Mouse (Mus musculus) erythroblast, adult 5-6 weeks (primary cell): ENCODE measurements around the gene Dock3. TPM values are rescaled to one million over a fixed set of nuclear protein-coding genes. Genes with fewer than 3 reads are reported as not detected.

Experiments used
- ATAC-seq: replicated peaks from 2 replicates; pipeline ENCODE4 v1.8.0; 2016; ENCODE audit warnings: moderate number of reproducible peaks, mild to moderate bottlenecking, moderate TSS enrichment, inconsistent platforms; ENCODE audit not compliant: poor library complexity, low FRiP score, severe bottlenecking
- total RNA-seq, 2 experiments: library from RNA; stranded (forward) in 1 of 2; stranded (reverse) in 1 of 2; fragments of 150-400 nt in 1 of 2; fragments of 200-764, 138-1000 nt in 1 of 2; gene quantifications; 2 replicates each; pipeline versions ENCODE4 v1.2.3 to v1.2.4; 2015 to 2017; ENCODE audit warnings: low replicate concordance in 2 of 2

The Dock3 gene
- total RNA-seq, 2 experiments from 2014 or later = 1.5 TPM; not detected in 1

GRCm38 (mm10) chr9:106892552-106892875 lies 339.2 kb downstream of the Dock3 start:
- no peak for ATAC-seq

GRCm38 (mm10) chr9:106891829-106892551 lies 339.7 kb downstream of the Dock3 start, which contains the start of gene Manf:
Gene Manf (minus strand): TSS chr9:106891979.
- peak; percentile 89 for ATAC-seq

DNA sequence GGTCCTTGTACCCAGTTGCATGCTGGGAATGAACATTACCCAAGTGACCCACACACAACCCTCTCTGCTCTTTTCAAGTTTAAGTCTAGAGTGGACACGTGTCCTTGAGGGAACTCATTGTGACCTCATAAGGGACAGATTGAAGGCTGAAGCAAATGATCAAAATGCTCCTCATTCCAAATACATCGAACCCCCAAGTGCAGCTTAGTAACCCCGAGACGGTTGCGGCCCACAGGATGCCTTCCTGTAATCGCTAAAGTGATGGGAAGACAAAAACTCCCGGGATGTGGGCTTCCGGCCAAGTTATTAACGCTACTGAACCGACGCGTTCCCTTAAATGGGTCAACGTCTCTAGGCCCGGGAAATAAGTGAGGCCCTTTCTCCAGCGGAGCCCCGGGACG lies 340.4 kb downstream of the Dock3 start:
- ATAC-seq = no peak

GRCm38 (mm10) chr9:106890496-106891240 lies 341.0 kb downstream of the Dock3 start:
- no peak for ATAC-seq

GRCm38 (mm10) chr9:106889321-106889720 lies 342.4 kb downstream of the Dock3 start:
- ATAC-seq = no peak

DNA sequence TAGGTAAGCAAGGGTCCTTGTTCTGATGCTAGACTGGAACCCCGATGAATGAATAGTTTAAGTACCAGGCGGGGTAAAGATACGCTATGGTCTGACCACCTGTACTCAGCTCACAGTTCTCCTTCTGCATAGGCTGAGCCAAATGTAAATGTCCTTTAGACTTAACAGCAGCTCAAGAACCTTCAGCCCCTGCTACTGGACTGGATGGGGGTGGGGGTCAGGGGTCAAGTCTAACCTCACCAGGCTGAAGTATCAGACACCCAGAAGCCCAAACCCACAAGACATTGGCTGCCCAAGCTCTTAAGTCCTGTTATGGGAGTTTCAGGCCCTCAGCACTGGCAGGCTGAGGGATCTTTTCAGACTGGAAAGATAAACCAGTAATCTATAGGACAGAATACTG lies 343.4 kb downstream of the Dock3 start:
- no peak for ATAC-seq

DNA sequence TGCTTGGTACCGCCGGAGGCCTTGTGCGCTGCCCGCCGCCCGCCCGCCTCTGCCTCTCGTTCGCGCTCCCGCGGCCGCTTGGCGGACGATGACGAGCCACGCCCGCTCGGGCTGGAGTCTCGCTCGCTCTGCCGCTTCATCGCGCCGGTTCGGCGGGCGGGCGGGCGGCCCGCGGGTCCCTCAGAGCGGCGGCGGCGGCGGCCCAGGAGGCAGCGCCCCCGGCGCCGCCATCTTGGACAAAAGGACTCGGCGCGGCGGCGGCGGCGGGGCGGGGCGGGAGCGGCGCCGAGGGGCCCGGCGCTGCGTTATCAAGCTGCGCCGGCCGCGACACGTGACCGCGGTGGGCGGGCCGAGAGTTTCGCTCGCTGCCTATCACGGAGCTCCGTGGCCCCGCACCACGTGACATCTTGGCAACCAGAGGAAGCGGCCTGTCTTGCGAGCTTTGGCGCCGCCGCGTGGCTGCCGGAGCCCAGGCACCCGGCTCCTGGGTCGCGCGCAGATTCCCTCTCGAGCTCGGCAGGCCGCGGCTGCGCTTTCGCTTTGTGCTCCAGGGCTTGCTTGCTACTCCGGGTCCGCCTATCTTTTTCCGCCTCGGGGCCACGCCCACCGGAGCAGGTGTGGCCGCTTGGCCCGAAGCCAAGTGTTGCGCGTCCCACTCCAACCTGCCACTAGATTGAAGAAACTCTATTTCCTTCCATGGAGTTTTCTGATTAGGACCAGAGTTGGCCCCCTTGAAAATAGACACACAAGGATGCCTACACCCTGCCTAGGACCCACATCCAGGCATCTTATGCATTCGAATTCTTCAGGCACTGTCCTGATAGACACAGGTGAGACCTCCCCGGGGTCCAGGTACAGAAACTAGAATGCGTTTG lies 344.6 kb downstream of the Dock3 start, which contains the start of gene Rbm15b:
Gene Rbm15b, minus strand, starts transcription at position 601 of the 875 bp plus-strand sequence.
- peak; percentile 71 for ATAC-seq

DNA sequence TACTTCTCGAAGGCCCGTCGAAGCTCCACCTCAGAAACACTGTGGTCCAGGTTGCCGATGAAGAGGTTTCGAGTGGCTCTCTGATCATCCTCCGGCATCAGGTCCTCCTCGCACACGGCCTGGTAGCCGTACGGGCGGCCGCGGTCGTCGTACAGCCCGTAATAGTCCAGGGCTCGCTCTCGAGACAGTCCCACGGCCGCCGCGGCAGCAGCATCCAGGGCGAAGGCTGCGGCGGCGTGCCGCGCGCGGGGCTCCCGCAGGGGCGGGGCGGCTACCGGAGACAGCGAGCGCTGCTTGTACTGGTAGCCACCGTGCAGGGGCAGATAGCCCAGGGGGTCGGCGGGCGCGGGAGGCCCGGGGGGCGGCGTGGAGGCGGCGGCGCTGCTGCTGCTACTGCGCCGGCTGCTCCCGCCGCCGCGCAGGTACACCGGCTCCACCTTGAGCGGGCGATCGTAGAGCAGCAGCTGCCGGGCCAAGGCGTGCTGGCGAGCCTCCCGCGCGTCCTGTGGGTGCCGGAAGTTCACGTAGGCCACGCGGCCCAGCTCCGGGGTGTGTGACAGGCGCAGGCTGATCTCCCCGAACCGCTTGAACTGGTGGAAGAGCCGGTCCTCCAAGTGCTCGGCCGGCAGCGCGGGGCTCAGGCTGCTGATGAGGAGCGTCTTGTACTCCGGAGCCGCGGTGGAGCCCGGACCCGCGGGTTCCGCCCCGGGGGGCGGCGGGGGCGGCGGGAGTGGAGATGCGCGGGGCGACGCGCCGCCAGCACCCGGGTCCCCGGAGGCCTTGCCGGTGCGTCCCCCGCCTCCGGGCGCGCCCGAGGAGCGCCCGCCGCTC lies 345.6 kb downstream of the Dock3 start:
- peak; percentile 32; the same call in 1 of the 2 replicates for ATAC-seq

DNA sequence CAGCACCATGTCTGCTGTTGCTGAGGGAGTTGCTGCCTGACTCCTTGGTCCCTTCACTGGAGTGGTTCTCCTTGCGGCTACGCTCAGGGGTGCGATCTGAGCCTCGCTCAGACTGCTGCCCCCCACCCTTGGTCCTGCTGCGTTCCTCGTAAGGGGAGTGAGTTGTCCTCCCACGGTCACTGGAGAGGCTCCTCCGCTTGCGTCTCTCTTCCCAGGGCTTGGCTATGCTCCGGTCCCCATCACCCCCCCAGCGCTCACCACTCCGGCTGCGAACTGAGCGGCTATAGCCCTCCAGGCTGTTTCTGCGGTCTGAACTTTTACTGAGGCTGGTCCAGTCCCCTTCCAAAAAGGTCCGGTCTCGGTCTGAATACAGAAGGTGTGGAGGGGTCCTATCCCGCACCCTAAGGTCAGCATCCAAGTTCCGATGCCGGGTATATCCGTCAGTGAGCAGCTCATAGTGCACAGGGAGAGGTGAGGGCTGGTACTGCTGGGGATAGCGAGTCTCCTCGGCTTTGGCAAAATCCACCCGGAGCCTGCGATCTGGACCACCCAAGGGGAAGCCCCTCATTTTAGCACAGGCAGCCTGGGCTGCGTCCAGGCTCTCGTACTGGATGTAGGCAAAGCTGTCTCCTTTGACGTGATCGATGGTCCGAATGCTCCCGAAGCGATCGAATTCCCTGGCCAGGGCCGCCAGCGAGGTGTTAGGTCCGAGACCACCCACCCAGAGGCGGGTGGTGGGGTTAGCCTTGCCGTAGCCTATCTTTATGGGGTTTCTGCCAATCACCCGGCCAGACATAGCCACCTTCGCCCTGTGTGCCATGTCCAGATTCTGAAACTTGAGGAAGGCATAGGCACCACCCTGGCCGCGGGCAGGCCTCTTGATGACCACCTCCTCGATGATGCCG lies 346.5 kb downstream of the Dock3 start:
- no peak for ATAC-seq

GRCm38 (mm10) chr9:106884306-106884705 lies 347.4 kb downstream of the Dock3 start:
- ATAC-seq = no peak

DNA sequence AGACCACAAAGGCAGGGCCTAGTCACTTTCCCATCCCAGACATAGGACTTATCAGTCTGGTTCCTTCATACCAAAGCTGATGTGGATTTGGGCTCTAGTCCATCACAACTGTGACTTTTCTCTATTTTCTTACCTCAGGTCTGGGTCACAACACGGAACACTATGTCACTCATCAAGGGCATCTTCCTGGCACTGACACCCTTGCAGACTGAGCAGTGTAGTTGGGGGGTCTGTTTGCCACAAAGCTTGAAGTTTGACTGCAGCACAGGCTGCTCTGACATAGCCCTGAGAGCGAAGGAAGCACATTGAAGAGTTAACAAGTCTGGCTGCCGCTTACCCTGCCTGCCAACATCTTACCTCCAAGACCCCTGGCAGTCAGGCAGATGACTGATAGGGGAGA lies 348.6 kb downstream of the Dock3 start:
- ATAC-seq = no peak

- ATAC-seq = no peak
Measured at GRCm38 (mm10) chr9:106882176-106882575, 349.5 kb downstream of the Dock3 start.

GRCm38 (mm10) chr9:106881071-106881755 lies 350.5 kb downstream of the Dock3 start:
- no peak for ATAC-seq

DNA sequence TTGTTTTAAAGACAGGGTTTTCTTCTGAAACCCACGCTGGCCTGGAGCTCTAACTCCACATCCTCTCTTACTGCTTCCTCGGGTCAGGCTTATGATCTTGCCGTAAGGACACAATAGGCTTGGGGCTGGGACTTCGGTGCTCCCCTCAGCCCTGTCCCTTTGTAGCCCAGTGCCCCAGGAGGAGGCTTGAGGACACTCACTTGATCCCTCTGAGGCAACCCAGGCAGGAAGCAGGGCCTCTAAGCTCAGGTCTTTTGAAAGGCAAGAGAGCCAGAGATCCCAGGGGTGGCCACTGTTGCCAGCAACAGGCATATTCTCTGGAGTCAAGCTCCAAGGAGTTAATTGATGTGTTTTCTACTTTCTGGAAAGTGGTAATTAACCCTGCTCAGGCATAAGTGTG lies 352.2 kb downstream of the Dock3 start:
- no peak for ATAC-seq

DNA sequence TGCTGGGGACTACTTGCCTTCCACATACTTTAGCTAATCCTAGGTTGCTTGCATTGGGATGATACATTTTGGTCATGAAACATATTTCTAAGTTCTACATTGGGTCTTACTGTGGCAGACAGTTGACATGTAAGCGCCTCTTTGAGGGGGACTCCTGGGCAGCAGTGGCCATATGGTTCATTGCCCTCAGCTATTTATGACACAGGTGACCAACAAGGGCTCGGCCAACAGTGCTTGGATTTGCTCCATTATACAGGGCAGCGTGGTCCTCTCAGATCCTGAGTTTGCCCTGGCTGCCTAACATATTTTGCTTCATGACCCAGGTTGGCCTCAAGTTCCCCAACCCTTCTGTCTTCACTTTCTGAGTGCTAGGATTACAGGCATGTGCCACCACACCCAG lies 355.0 kb downstream of the Dock3 start:
- ATAC-seq = no peak

DNA sequence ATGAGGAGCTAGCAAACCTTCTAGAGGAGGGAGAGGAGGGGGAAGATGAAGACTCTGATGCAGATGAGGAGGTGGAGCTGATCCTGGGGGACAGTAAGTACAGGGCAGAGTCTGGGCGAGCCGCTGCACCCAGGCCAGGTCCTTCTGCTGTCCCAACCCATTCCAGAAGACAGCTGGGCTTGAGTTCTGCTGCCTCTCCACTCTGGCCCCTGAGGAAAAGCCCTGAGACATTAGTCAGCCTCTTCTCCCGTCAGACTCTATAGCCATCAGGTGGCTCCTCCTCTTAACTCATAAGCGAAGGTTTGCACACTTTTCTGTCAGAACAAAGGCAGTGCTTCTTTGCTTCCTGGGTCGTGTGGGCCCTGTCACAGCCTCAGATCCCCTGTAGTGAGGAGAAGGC lies 357.5 kb downstream of the Dock3 start:
- ATAC-seq = no peak

- no peak for ATAC-seq
Measured at GRCm38 (mm10) chr9:106858036-106858435, 373.7 kb downstream of the Dock3 start.

DNA sequence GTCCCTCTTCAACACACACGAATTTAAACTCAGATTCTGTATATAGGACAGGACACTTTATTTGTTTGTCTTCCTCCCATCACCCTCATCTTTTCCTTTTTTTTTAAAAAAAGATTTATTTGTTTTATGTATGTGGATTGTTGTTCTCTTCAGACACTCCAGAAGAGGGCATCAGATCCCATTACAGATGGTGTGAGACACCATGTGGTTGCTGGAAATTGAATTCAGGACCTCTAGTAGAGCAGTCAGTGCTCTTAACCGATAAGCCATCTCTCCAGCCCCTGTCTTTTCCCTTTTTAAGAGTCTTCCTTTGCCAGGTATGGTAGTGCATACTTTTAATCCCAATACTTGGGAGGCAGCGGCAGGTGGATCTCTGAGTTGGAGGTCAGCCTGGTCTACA lies 375.0 kb downstream of the Dock3 start:
- no peak for ATAC-seq
